Mouse (Mus musculus): Measurements from ENCODE around the gene Dnah8. TPM values are rescaled to one million over a fixed set of nuclear protein-coding genes. Genes with fewer than 3 reads are reported as not detected.

The Dnah8 gene
- total RNA-seq, 1 experiment from 2014 or later: 56.8 TPM

GRCm38 (mm10) chr17:30774416-30774815, 150.3 kb downstream of the Dnah8 start:
- ATAC-seq (replicated peaks in 1 of 2; ENCODE audit: insufficient read depth in 1 of 2, low FRiP score in 2 of 2, low TSS enrichment in 1 of 2, low read depth in 1 of 2, poor library complexity in 2 of 2, severe bottlenecking in 2 of 2): no peak

GRCm38 (mm10) chr17:30775096-30775495, 150.9 kb downstream of the Dnah8 start:
- no peak for ATAC-seq (replicated peaks in 1 of 2; ENCODE audit: insufficient read depth in 1 of 2, low FRiP score in 2 of 2, low TSS enrichment in 1 of 2, low read depth in 1 of 2, poor library complexity in 2 of 2, severe bottlenecking in 2 of 2)

DNA sequence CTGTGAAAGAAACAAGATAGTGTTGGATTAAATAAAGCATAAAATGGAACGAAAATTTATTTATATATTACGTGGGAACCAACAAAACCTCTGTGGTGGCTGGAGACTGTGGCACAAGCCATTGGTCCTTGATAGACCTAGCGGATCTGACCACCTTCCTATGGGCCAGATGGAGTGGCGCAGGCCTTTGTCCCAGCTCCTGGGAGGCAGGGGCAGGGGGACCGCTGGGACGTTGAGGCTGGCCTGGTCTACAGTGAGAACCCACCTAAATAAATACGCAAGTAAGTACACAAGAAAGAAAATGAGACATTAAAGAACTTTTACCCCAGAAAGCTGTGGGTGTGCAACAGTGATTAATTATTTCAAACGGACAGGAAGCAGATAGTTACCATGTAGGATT, 156.9 kb downstream of the Dnah8 start:
- ATAC-seq (replicated peaks in 1 of 2; ENCODE audit: insufficient read depth in 1 of 2, low FRiP score in 2 of 2, low TSS enrichment in 1 of 2, low read depth in 1 of 2, poor library complexity in 2 of 2, severe bottlenecking in 2 of 2): no peak

- no peak for ATAC-seq (replicated peaks in 1 of 2; ENCODE audit: insufficient read depth in 1 of 2, low FRiP score in 2 of 2, low TSS enrichment in 1 of 2, low read depth in 1 of 2, poor library complexity in 2 of 2, severe bottlenecking in 2 of 2)
These were observed 158.1 kb downstream of the Dnah8 start for GRCm38 (mm10) chr17:30782286-30782685.

- ATAC-seq (replicated peaks in 1 of 2; ENCODE audit: insufficient read depth in 1 of 2, low FRiP score in 2 of 2, low TSS enrichment in 1 of 2, low read depth in 1 of 2, poor library complexity in 2 of 2, severe bottlenecking in 2 of 2): no peak
These were observed 164.2 kb downstream of the Dnah8 start for GRCm38 (mm10) chr17:30788361-30788760.

DNA sequence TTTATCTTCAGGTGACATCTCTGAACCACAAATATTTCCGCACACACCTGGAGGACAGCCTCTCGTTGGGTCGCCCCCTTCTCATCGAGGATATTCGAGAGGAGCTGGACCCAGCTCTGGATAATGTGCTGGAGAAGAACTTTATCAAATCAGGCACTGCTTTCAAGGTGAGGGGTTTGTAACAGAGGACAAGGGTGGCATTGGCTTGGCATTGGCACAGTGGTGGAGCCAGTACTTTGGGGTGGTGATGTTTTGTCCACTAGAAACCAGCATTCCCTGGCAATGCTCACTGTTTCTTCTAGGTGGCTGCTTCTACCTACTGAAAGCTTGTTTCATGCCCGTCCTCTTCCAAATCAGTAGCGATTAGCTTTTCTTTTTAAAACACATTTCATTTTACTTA, 166.7 kb downstream of the Dnah8 start:
- ATAC-seq (replicated peaks in 1 of 2; ENCODE audit: insufficient read depth in 1 of 2, low FRiP score in 2 of 2, low TSS enrichment in 1 of 2, low read depth in 1 of 2, poor library complexity in 2 of 2, severe bottlenecking in 2 of 2): no peak

- no peak for ATAC-seq (replicated peaks in 1 of 2; ENCODE audit: insufficient read depth in 1 of 2, low FRiP score in 2 of 2, low TSS enrichment in 1 of 2, low read depth in 1 of 2, poor library complexity in 2 of 2, severe bottlenecking in 2 of 2)
These were observed 168.2 kb downstream of the Dnah8 start for GRCm38 (mm10) chr17:30792396-30792795.

DNA sequence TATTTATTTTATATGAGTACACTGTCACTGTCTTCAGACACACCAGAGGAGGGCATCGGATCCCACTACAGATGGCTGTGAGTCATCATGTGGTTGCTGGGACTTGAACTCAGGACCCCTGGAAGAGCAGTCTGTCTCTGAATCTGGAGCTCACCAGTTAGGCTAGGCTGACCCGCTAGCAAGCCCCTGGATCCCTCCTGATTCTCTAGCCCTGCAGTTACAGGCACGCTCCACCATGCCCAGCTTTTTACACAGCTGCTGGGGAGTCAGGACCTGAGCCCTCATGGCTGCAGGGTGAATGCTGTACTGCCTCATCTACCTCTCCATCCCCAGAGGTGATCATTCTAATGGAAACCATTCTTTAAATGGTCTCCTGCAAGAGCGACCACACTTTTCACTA, 172.5 kb downstream of the Dnah8 start:
- no peak for ATAC-seq (replicated peaks in 1 of 2; ENCODE audit: insufficient read depth in 1 of 2, low FRiP score in 2 of 2, low TSS enrichment in 1 of 2, low read depth in 1 of 2, poor library complexity in 2 of 2, severe bottlenecking in 2 of 2)

- no peak for ATAC-seq (replicated peaks in 1 of 2; ENCODE audit: insufficient read depth in 1 of 2, low FRiP score in 2 of 2, low TSS enrichment in 1 of 2, low read depth in 1 of 2, poor library complexity in 2 of 2, severe bottlenecking in 2 of 2)
These were observed 176.3 kb downstream of the Dnah8 start for GRCm38 (mm10) chr17:30800261-30800985.

DNA sequence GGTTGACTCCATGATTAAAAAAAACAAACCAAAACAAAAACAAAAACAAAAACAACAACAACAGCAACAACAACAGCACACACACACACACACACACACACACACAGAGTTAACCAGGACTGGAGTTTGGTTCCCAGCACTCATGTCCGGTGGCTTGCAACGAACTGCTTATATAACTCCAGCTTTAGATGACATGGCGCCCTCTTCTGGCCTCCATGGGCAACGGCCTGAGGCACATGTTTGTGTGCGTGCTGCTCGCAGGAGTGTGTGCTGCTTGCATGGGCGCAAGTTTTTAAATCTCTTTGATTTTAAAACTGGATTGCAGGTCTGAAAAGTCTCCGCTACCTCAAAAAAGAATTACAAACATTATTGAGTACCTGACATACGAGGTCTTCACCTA, 179.5 kb downstream of the Dnah8 start:
- ATAC-seq (replicated peaks in 1 of 2; ENCODE audit: insufficient read depth in 1 of 2, low FRiP score in 2 of 2, low TSS enrichment in 1 of 2, low read depth in 1 of 2, poor library complexity in 2 of 2, severe bottlenecking in 2 of 2): no peak

DNA sequence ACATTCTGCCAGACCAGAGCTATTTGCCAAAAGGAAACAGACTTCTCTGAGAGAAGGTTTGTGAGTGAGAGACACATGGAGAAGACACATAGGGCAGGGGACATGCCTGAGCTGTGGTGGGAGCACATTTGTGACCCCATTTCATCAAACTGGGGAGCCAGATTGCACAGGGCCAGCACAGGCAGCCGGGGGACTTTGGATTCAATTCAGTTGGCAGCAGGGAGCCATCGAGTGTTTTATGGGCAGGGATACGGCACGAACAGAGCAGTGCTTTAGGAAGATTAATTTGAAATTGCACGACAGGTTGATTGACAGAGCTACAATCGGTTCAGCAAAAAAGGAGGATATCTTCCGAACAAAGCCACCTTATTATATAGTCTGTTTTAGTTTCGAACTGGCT, 180.8 kb downstream of the Dnah8 start:
- ATAC-seq (replicated peaks in 1 of 2; ENCODE audit: insufficient read depth in 1 of 2, low FRiP score in 2 of 2, low TSS enrichment in 1 of 2, low read depth in 1 of 2, poor library complexity in 2 of 2, severe bottlenecking in 2 of 2): no peak

GRCm38 (mm10) chr17:30805511-30806059, 181.4 kb downstream of the Dnah8 start:
- ATAC-seq (replicated peaks in 1 of 2; ENCODE audit: insufficient read depth in 1 of 2, low FRiP score in 2 of 2, low TSS enrichment in 1 of 2, low read depth in 1 of 2, poor library complexity in 2 of 2, severe bottlenecking in 2 of 2): no peak

- no peak for ATAC-seq (replicated peaks in 1 of 2; ENCODE audit: insufficient read depth in 1 of 2, low FRiP score in 2 of 2, low TSS enrichment in 1 of 2, low read depth in 1 of 2, poor library complexity in 2 of 2, severe bottlenecking in 2 of 2)
These were observed 184.9 kb downstream of the Dnah8 start for GRCm38 (mm10) chr17:30808866-30809660.

GRCm38 (mm10) chr17:30809926-30810660, 185.9 kb downstream of the Dnah8 start:
- no peak for ATAC-seq (replicated peaks in 1 of 2; ENCODE audit: insufficient read depth in 1 of 2, low FRiP score in 2 of 2, low TSS enrichment in 1 of 2, low read depth in 1 of 2, poor library complexity in 2 of 2, severe bottlenecking in 2 of 2)

- ATAC-seq (replicated peaks in 1 of 2; ENCODE audit: insufficient read depth in 1 of 2, low FRiP score in 2 of 2, low TSS enrichment in 1 of 2, low read depth in 1 of 2, poor library complexity in 2 of 2, severe bottlenecking in 2 of 2): no peak
These were observed 194.4 kb downstream of the Dnah8 start for GRCm38 (mm10) chr17:30818543-30818942.

- no peak for ATAC-seq (replicated peaks in 1 of 2; ENCODE audit: insufficient read depth in 1 of 2, low FRiP score in 2 of 2, low TSS enrichment in 1 of 2, low read depth in 1 of 2, poor library complexity in 2 of 2, severe bottlenecking in 2 of 2)
These were observed 195.0 kb downstream of the Dnah8 start for GRCm38 (mm10) chr17:30819134-30819533.

DNA sequence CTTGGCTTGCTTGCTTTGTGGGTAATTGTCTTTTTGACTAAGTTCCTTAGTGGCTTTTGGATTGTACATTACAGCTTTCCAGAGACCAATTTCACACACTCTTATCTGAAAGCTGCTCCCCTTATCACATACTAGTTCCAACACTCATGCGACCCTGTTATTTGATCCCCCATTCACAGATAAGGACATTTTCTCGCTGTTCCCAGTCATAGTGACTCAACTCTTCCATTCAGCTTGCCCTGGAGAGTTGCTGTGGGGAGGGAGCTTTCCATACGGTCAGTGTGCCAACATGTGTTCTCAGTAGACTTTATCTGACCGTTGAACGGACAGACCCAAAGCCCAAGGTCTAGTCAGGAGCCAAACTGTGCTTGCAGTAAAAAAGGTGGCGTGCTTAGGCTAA, 197.0 kb downstream of the Dnah8 start:
- ATAC-seq (replicated peaks in 1 of 2; ENCODE audit: insufficient read depth in 1 of 2, low FRiP score in 2 of 2, low TSS enrichment in 1 of 2, low read depth in 1 of 2, poor library complexity in 2 of 2, severe bottlenecking in 2 of 2): no peak

- ATAC-seq (replicated peaks in 1 of 2; ENCODE audit: insufficient read depth in 1 of 2, low FRiP score in 2 of 2, low TSS enrichment in 1 of 2, low read depth in 1 of 2, poor library complexity in 2 of 2, severe bottlenecking in 2 of 2): no peak
These were observed 200.3 kb downstream of the Dnah8 start for GRCm38 (mm10) chr17:30824473-30824872.
